Mouse (Mus musculus): Measurements from ENCODE around the gene Dcxr. TPM values are rescaled to one million over a fixed set of nuclear protein-coding genes. Genes with fewer than 3 reads are reported as not detected.

Dcxr gene
- total and polyA plus RNA-seq, 2 experiments from 2014 or later = 9.9 to 11.2 TPM

DNA sequence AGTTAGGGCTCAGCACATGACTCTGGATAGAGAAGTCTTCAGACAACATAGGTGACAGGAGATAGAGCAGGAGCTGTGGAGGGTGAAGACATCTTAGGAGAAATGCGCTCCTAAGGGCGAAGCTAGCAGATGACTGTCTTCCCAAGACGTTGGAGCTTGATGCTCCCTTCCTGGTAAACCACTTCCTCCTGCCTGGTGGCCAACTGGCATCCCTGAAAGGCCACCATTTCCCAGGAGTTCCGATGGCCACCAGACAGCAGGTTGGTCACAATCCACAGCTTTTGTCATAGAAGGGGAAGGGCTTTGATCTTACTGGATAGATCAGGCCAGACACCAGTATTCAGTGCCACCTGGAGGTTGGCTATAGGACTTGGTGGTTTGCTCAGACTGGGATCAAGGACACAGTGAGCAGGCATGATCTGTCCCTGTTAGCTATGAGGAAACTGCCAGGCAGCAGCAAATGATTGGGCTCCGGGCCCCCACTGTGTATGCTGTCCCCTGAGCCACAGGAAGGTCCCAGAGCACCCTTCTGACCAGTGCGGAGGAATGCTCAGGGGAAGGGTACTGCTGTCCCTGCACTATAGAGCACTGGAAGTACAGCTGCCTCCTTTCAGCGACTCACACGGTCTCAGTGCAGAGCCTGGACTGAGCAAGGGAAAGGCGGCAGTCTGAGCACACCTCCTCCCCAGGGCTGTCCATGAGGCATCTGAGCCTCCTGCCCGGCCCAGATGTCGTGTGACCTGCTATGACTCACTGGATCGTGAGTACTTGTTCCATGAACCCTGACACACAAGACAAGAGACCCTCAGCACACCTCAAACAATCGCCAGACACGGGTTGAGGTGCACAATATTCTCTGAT is 35.0 kb upstream of the Dcxr start:
- H3K27ac ChIP-seq (ENCODE audit: low read depth, low read length) = no peak overlapping the region
- H3K4me3 ChIP-seq (ENCODE audit: low read depth, low read length) = no peak overlapping the region
- H3K4me2 ChIP-seq (ENCODE audit: low read depth, low read length, poor library complexity, severe bottlenecking) = no peak overlapping the region
- no peaks in the 10 kb centered on the region for H3K36me3 ChIP-seq (ENCODE audit: insufficient read depth, low read length)
- ATAC-seq (ENCODE audit: low FRiP score) (no peak), DNase-seq (ENCODE audit: low spot score) (no peak)
- H3K27me3 ChIP-seq (ENCODE audit: insufficient read depth, low read length) = no peaks in the 10 kb centered on the region
- TF ChIP-seq CTCF (IDR thresholded peaks at IDR 0.05) = no peak
- H3K9me3 ChIP-seq (ENCODE audit: low read length) = no peaks in the 10 kb centered on the region
- WGBS = 75% methylated on average over 14 of the region's 14 CpGs
- H3K9ac ChIP-seq (replicated peaks; ENCODE audit: low read length, poor library complexity, severe bottlenecking) = no peak overlapping the region
- H3K4me1 ChIP-seq (ENCODE audit: insufficient read depth, low read length) = no peaks in the 10 kb centered on the region

DNA sequence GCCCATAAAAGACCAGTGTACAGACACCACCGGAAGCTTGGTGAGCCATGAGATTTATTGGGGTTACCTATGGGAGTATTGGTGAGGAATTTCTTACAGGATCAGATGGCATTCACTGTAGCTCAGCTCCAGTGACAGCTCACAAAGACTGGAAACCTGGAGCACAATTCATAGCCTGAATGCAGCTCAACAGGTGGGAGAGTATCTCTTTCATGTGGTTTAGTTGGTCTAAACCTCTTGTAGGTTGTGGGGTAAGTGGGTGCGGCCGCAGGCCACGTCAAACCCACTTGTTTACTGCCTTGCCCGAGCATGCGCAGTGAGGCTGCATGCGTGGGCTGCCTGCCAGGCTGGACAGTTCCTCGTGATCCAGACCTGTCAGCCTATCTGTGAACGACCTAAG is 33.2 kb upstream of the Dcxr start:
- DNase-seq (ENCODE audit: low spot score) = no peak
- 90% methylated on average over 9 of the region's 9 CpGs for WGBS
- H3K9me3 ChIP-seq (ENCODE audit: low read length) = no peaks in the 10 kb centered on the region

DNA sequence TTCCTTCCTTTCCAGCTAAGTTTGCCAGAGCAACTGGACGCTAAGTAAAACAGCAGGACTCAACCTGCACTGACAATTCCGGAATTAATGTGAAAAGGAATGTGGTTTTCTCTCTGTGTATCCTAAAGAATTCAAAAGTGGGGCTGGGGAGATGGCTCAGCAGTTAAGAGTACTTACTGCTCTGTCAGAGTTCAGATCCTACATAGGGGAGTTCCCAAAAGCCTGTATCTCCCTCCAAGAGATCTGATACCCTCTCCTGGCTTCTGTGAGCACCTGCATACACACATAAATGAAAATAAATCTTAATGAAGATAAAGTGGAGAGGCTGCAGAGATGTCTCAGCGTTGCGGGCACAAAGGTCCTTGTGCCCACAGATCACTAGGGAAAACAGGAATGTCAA is 24.5 kb upstream of the Dcxr start:
- Histone ChIP-seq H3K36me3 (ENCODE audit: insufficient read depth, low read length) (no peaks in the 10 kb centered on the region), H3K4me1 (ENCODE audit: insufficient read depth, low read length) (no peaks in the 10 kb centered on the region), H3K27ac (ENCODE audit: low read depth, low read length) (no peak overlapping the region), H3K9me3 (ENCODE audit: low read length) (no peaks in the 10 kb centered on the region), H3K27me3 (ENCODE audit: insufficient read depth, low read length) (no peaks in the 10 kb centered on the region), H3K4me2 (ENCODE audit: low read depth, low read length, poor library complexity, severe bottlenecking) (no peak overlapping the region), H3K4me3 (ENCODE audit: low read depth, low read length) (no peak overlapping the region), H3K9ac (replicated peaks; ENCODE audit: low read length, poor library complexity, severe bottlenecking) (no peak overlapping the region)
- no peak for TF ChIP-seq CTCF (IDR thresholded peaks at IDR 0.05)
- ATAC-seq (ENCODE audit: low FRiP score) (no peak), DNase-seq (ENCODE audit: low spot score) (no peak)
- 70% methylated on average over 4 of the region's 4 CpGs for WGBS

More for the DNA sequence above, 33.2 kb upstream of the Dcxr start:
- Histone ChIP-seq H3K27ac (ENCODE audit: low read depth, low read length) (no peak overlapping the region), H3K4me3 (ENCODE audit: low read depth, low read length) (no peak overlapping the region), H3K27me3 (ENCODE audit: insufficient read depth, low read length) (no peaks in the 10 kb centered on the region), H3K36me3 (ENCODE audit: insufficient read depth, low read length) (no peaks in the 10 kb centered on the region), H3K4me1 (ENCODE audit: insufficient read depth, low read length) (no peaks in the 10 kb centered on the region), H3K4me2 (ENCODE audit: low read depth, low read length, poor library complexity, severe bottlenecking) (no peak overlapping the region), H3K9ac (replicated peaks; ENCODE audit: low read length, poor library complexity, severe bottlenecking) (no peak overlapping the region)
- ATAC-seq (ENCODE audit: low FRiP score) = no peak
- no peak for TF ChIP-seq CTCF (IDR thresholded peaks at IDR 0.05)

DNA sequence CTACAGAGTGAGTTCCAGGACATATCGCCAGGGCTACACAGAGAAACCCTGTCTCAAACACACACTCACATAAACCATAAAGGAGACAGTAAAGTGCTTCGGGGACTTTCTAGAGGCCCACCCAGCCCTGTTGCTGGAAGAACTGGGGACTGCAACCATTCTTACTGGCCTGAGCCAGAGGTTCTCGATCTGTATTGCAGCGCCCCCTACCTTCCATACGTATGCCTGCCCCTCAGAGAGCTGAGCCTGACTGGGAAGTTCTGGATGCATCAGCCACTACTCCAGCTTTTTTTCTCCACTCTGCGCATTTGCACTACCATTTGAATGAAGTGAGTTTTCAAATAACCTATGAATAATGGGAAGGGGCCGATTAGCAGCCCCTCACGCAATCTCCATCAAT is 22.3 kb upstream of the Dcxr start:
- Histone ChIP-seq H3K9me3 (ENCODE audit: low read length) (no peaks in the 10 kb centered on the region), H3K4me3 (ENCODE audit: low read depth, low read length) (no peak overlapping the region), H3K36me3 (ENCODE audit: insufficient read depth, low read length) (no peaks in the 10 kb centered on the region), H3K4me1 (ENCODE audit: insufficient read depth, low read length) (no peaks in the 10 kb centered on the region), H3K4me2 (ENCODE audit: low read depth, low read length, poor library complexity, severe bottlenecking) (no peak overlapping the region), H3K27me3 (ENCODE audit: insufficient read depth, low read length) (no peaks in the 10 kb centered on the region), H3K9ac (replicated peaks; ENCODE audit: low read length, poor library complexity, severe bottlenecking) (no peak overlapping the region), H3K27ac (ENCODE audit: low read depth, low read length) (no peak overlapping the region)
- no peak for DNase-seq (ENCODE audit: low spot score)
- 60% methylated on average over 8 of the region's 8 CpGs for WGBS
- TF ChIP-seq CTCF (IDR thresholded peaks at IDR 0.05) = peak; percentile 37
- no peak for ATAC-seq (ENCODE audit: low FRiP score)

DNA sequence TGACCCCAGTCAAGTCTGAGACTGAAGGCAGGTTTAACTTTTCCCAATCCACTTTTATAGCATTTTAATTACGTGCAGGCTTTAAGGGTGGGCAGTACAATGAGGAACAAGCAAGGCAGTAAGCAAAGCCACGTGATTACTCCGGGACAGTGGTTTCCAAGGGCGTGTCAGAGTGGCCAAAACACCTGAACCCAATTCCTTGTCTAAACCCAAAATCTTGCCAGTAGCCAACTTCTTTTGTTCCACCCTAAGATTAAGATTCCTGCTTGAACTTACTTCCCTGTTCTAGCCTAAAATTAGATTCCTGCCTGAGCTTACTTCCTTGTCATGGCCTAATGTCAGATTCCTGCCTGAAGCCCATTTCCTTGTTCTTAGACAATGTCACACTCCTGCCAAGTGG is 20.9 kb upstream of the Dcxr start:
- H3K27ac ChIP-seq (ENCODE audit: low read depth, low read length) = no peak overlapping the region
- H3K9me3 ChIP-seq (ENCODE audit: low read length) = no peaks in the 10 kb centered on the region
- H3K4me2 ChIP-seq (ENCODE audit: low read depth, low read length, poor library complexity, severe bottlenecking) = no peak overlapping the region
- H3K36me3 ChIP-seq (ENCODE audit: insufficient read depth, low read length) = no peaks in the 10 kb centered on the region
- H3K9ac ChIP-seq (replicated peaks; ENCODE audit: low read length, poor library complexity, severe bottlenecking) = no peak overlapping the region
- H3K27me3 ChIP-seq (ENCODE audit: insufficient read depth, low read length) = no peaks in the 10 kb centered on the region
- no peaks in the 10 kb centered on the region for H3K4me1 ChIP-seq (ENCODE audit: insufficient read depth, low read length)
- WGBS = 84% methylated on average over 4 of the region's 4 CpGs
- TF ChIP-seq CTCF (IDR thresholded peaks at IDR 0.05) = no peak
- ATAC-seq (ENCODE audit: low FRiP score) (no peak), DNase-seq (ENCODE audit: low spot score) (no peak)
- H3K4me3 ChIP-seq (ENCODE audit: low read depth, low read length) = no peak overlapping the region

DNA sequence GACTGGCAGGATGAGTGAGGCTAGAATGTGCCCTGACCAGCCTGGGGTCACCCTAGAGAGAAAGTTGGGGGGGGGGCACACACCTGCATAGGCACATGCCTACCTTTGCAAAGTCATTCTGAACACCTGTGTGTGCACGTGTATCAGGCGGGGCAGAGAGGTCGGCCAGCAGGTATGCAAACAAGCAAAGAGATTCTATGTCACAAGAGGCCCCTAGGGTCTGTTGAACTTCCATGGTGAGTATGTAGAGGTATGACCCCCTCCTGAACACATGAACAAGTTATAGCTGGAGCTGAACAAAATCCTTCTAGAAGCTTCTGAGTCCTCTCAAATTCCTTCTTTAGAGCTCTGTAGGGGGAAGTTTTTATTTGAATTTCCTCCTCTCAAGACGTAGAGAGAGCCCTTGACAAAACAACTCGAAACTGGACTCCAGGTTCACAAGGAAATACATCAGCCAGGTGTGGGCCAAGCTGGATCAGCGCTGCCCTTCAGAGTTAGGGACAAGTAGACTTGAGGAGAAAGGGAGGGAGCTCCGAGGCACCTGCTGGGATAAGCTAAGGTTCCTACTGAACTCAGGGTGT is 17.1 kb upstream of the Dcxr start:
- Histone ChIP-seq H3K36me3 (ENCODE audit: insufficient read depth, low read length) (no peaks in the 10 kb centered on the region), H3K4me2 (ENCODE audit: low read depth, low read length, poor library complexity, severe bottlenecking) (no peak overlapping the region), H3K27me3 (ENCODE audit: insufficient read depth, low read length) (no peaks in the 10 kb centered on the region), H3K27ac (ENCODE audit: low read depth, low read length) (no peak overlapping the region), H3K9me3 (ENCODE audit: low read length) (no peaks in the 10 kb centered on the region), H3K4me3 (ENCODE audit: low read depth, low read length) (no peak overlapping the region), H3K4me1 (ENCODE audit: insufficient read depth, low read length) (no peaks in the 10 kb centered on the region), H3K9ac (replicated peaks; ENCODE audit: low read length, poor library complexity, severe bottlenecking) (no peak overlapping the region)
- DNase-seq (ENCODE audit: low spot score) (no peak), ATAC-seq (ENCODE audit: low FRiP score) (no peak)
- TF ChIP-seq CTCF (IDR thresholded peaks at IDR 0.05) = no peak
- WGBS = 80% methylated on average over 7 of the region's 7 CpGs
